Mouse (Mus musculus): Measurements from ENCODE around the gene Milr1. TPM values are rescaled to one million over a fixed set of nuclear protein-coding genes. Genes with fewer than 3 reads are reported as not detected.
"Not testable (repeated sequence)": the region's sequence is repeated elsewhere in the genome, so short reads cannot be mapped to it uniquely, and the experiment has no call there.

Gene Milr1
- polyA plus RNA-seq, 2 experiments: 2.2 to 3.0 TPM

GRCm38 (mm10) chr11:106723611-106724125 is 27.4 kb upstream of the Milr1 start:
- Histone ChIP-seq H3K4me2 (ENCODE audit: low read depth) (no peak overlapping the region), H3K9me3 (ENCODE audit: control insufficient read depth, low read length) (no peaks in the 10 kb centered on the region), H3K27ac (no peak overlapping the region), H3K4me3 (ENCODE audit: insufficient read depth in 1 of 2, low read depth in 2 of 2, low read length in 2 of 2) (no peak overlapping the region), H3K27me3 (ENCODE audit: control insufficient read depth, insufficient read depth, low read length) (no peaks in the 10 kb centered on the region), H3K36me3 (replicated peaks; ENCODE audit: control insufficient read depth, insufficient read depth, low read depth) (no peaks in the 10 kb centered on the region), H3K9ac (replicated peaks) (no peak overlapping the region), H3K4me1 (replicated peaks; ENCODE audit: control insufficient read depth in 2 of 2, insufficient read depth in 2 of 2, low read length in 1 of 2) (peaks cover 12 to 17% of the 10 kb centered on the region in 2 experiments)
- DNase-seq (ENCODE audit: low read depth in 3 of 3, low spot score in 3 of 3) (no peak), ATAC-seq (ENCODE audit: insufficient read depth) (no peak)
- TF ChIP-seq EP300 (IDR thresholded peaks at IDR 0.05; ENCODE audit: low read depth) (no peak), CTCF (IDR thresholded peaks at IDR 0.05; ENCODE audit: low read depth) (no peak)
- 70% methylated on average over 15 of the region's 15 CpGs for WGBS (ENCODE audit: insufficient replicate concordance)

GRCm38 (mm10) chr11:106724176-106724915 is 26.7 kb upstream of the Milr1 start:
- no peak for DNase-seq (ENCODE audit: low read depth in 3 of 3, low spot score in 3 of 3)
- WGBS (ENCODE audit: insufficient replicate concordance): 77% methylated on average over 10 of the region's 10 CpGs
- H3K4me3 ChIP-seq (ENCODE audit: insufficient read depth in 1 of 2, low read depth in 2 of 2, low read length in 2 of 2): no peak overlapping the region
- H3K36me3 ChIP-seq (replicated peaks; ENCODE audit: control insufficient read depth, insufficient read depth, low read depth): no peaks in the 10 kb centered on the region
- no peak overlapping the region for H3K27ac ChIP-seq
- ATAC-seq (ENCODE audit: insufficient read depth): no peak
- no peaks in the 10 kb centered on the region for H3K9me3 ChIP-seq (ENCODE audit: control insufficient read depth, low read length)
- H3K4me1 ChIP-seq (replicated peaks; ENCODE audit: control insufficient read depth in 2 of 2, insufficient read depth in 2 of 2, low read length in 1 of 2): peaks cover 16 to 21% of the 10 kb centered on the region in 2 experiments
- no peak overlapping the region for H3K4me2 ChIP-seq (ENCODE audit: low read depth)
- no peak overlapping the region for H3K9ac ChIP-seq (replicated peaks)
- no peak for TF ChIP-seq CTCF (IDR thresholded peaks at IDR 0.05; ENCODE audit: low read depth)
- no peak for TF ChIP-seq EP300 (IDR thresholded peaks at IDR 0.05; ENCODE audit: low read depth)
- H3K27me3 ChIP-seq (ENCODE audit: control insufficient read depth, insufficient read depth, low read length): no peaks in the 10 kb centered on the region

- not testable (repeated sequence) for H3K9me3 ChIP-seq (ENCODE audit: control insufficient read depth, low read length); DNase-seq (ENCODE audit: low read depth in 3 of 3, low spot score in 3 of 3); H3K27ac ChIP-seq; H3K4me2 ChIP-seq (ENCODE audit: low read depth); H3K36me3 ChIP-seq (replicated peaks; ENCODE audit: control insufficient read depth, insufficient read depth, low read depth); H3K4me3 ChIP-seq (ENCODE audit: insufficient read depth in 1 of 2, low read depth in 2 of 2, low read length in 2 of 2); H3K9ac ChIP-seq (replicated peaks); ATAC-seq (ENCODE audit: insufficient read depth); H3K27me3 ChIP-seq (ENCODE audit: control insufficient read depth, insufficient read depth, low read length)
- H3K4me1 ChIP-seq (replicated peaks; ENCODE audit: control insufficient read depth in 2 of 2, insufficient read depth in 2 of 2, low read length in 1 of 2): peaks cover 16 to 21% of the 10 kb centered on the region in 2 experiments
- 76% methylated on average over 9 of the region's 9 CpGs for WGBS (ENCODE audit: insufficient replicate concordance)
Measured at GRCm38 (mm10) chr11:106724916-106725235, 26.1 kb upstream of the Milr1 start.

GRCm38 (mm10) chr11:106727967-106728366 is 23.1 kb upstream of the Milr1 start:
- no peaks in the 10 kb centered on the region for H3K36me3 ChIP-seq (replicated peaks; ENCODE audit: control insufficient read depth, insufficient read depth, low read depth)
- no peak overlapping the region for H3K9ac ChIP-seq (replicated peaks)
- H3K4me3 ChIP-seq (ENCODE audit: insufficient read depth in 1 of 2, low read depth in 2 of 2, low read length in 2 of 2): no peak overlapping the region
- TF ChIP-seq CTCF (IDR thresholded peaks at IDR 0.05; ENCODE audit: low read depth): no peak
- TF ChIP-seq EP300 (IDR thresholded peaks at IDR 0.05; ENCODE audit: low read depth): no peak
- no peaks in the 10 kb centered on the region; the same call in 1 of the 2 replicates for H3K9me3 ChIP-seq (ENCODE audit: control insufficient read depth, low read length)
- H3K27me3 ChIP-seq (ENCODE audit: control insufficient read depth, insufficient read depth, low read length): no peaks in the 10 kb centered on the region
- no peak overlapping the region for H3K27ac ChIP-seq
- 64% methylated on average over 5 of the region's 5 CpGs for WGBS (ENCODE audit: insufficient replicate concordance)
- no peak for DNase-seq (ENCODE audit: low read depth in 3 of 3, low spot score in 3 of 3)
- ATAC-seq (ENCODE audit: insufficient read depth): no peak
- H3K4me2 ChIP-seq (ENCODE audit: low read depth): no peak overlapping the region
- H3K4me1 ChIP-seq (replicated peaks; ENCODE audit: control insufficient read depth in 2 of 2, insufficient read depth in 2 of 2, low read length in 1 of 2): peaks cover 10 to 20% of the 10 kb centered on the region in 2 experiments

- DNase-seq (ENCODE audit: low read depth in 3 of 3, low spot score in 3 of 3) (peak in 1 of 3 experiments; percentile 20), ATAC-seq (ENCODE audit: insufficient read depth) (peak; percentile 47; the same call in 1 of the 2 replicates)
- H3K36me3 ChIP-seq (replicated peaks; ENCODE audit: control insufficient read depth, insufficient read depth, low read depth): no peaks in the 10 kb centered on the region
- TF ChIP-seq CTCF (IDR thresholded peaks at IDR 0.05; ENCODE audit: low read depth) (no peak), EP300 (IDR thresholded peaks at IDR 0.05; ENCODE audit: low read depth) (no peak)
- H3K9me3 ChIP-seq (ENCODE audit: control insufficient read depth, low read length): no peaks in the 10 kb centered on the region; the same call in 1 of the 2 replicates
- no peak overlapping the region for H3K9ac ChIP-seq (replicated peaks)
- H3K27me3 ChIP-seq (ENCODE audit: control insufficient read depth, insufficient read depth, low read length): no peaks in the 10 kb centered on the region
- H3K4me2 ChIP-seq (ENCODE audit: low read depth): no peak overlapping the region
- peaks cover 6 to 15% of the 10 kb centered on the region in 2 experiments for H3K4me1 ChIP-seq (replicated peaks; ENCODE audit: control insufficient read depth in 2 of 2, insufficient read depth in 2 of 2, low read length in 1 of 2)
- H3K4me3 ChIP-seq (ENCODE audit: insufficient read depth in 1 of 2, low read depth in 2 of 2, low read length in 2 of 2): no peak overlapping the region
- 23% methylated on average over 10 of the region's 10 CpGs for WGBS (ENCODE audit: insufficient replicate concordance)
- H3K27ac ChIP-seq: no peak overlapping the region
Measured at GRCm38 (mm10) chr11:106728402-106729366, 22.3 kb upstream of the Milr1 start.
